Mouse (Mus musculus) embryonic fibroblast, embryonic 13.5 days (primary cell): ENCODE results near the gene Ifngr2.

Experiments
- CTCF ChIP-seq: IDR thresholded peaks from 2 replicates; pipeline ENCODE4 v1.5.1; 2011; ENCODE audit warnings: mild to moderate bottlenecking, control low read depth, low read length, moderate library complexity, borderline replicate concordance; ENCODE audit not compliant: insufficient read depth
- POLR2A ChIP-seq: IDR thresholded peaks from 2 replicates; pipeline ENCODE4 v1.6.1; 2011; ENCODE audit warnings: low read depth, mild to moderate bottlenecking, control low read depth, low read length, moderate library complexity

DNA sequence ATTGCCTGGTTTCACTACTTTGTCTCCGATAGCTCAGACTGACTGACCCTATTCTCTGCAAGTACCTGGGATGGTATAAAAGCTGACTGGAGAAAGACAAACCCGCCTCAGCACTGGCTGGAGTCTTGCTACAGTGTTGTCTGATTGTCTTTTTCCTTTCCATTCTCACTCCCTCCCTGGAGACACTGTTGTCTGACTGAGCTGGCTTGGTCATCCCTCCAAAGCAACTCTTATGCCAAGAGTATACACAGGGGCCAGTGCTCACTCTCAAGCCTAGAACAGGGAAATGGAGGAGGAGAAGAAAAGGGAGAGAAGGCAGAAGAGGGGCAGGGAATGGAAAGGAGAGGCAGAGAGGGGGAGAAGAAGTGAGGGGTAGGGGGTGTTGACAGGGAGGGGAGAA is 14.4 kb upstream of the Ifngr2 start:
- TF ChIP-seq CTCF = no peak
- no peak for TF ChIP-seq POLR2A
